Mouse (Mus musculus) myocyte (in vitro differentiated cells): ENCODE results near the gene Ttll11.

Experiments
- CEBPB ChIP-seq: IDR thresholded peaks from 2 replicates; pipeline ENCODE4 v1.6.1; 2011; ENCODE audit warnings: mild to moderate bottlenecking, moderate library complexity; ENCODE audit not compliant: poor library complexity, insufficient read depth, severe bottlenecking
- MYOG ChIP-seq, 3 experiments: IDR thresholded peaks; one replicate each; pipeline ENCODE4 v1.6.1; 2011; ENCODE audit warnings: control low read depth in 2 of 3, low read depth in 2 of 3, mild to moderate bottlenecking in 2 of 3; ENCODE audit not compliant: insufficient read length in 2 of 3, control insufficient read depth in 1 of 3, insufficient read depth in 1 of 3
- POLR2A ChIP-seq: IDR thresholded peaks from one replicate; pipeline ENCODE4 v1.6.1; 2011; ENCODE audit warnings: low read depth, mild to moderate bottlenecking, control low read depth, moderate library complexity; ENCODE audit not compliant: insufficient read length
- TCF12 ChIP-seq: IDR thresholded peaks from one replicate; pipeline ENCODE4 v1.6.1; 2011; ENCODE audit warnings: mild to moderate bottlenecking, control low read depth; ENCODE audit not compliant: poor library complexity, insufficient read depth, severe bottlenecking
- USF1 ChIP-seq: IDR thresholded peaks from one replicate; pipeline ENCODE4 v1.6.1; 2011; ENCODE audit warnings: low read depth, mild to moderate bottlenecking, control low read depth, moderate library complexity

GRCm38 (mm10) chr2:35825157-35825556 is 154.6 kb downstream of the Ttll11 start:
- no peak for TF ChIP-seq POLR2A
- no peak for TF ChIP-seq TCF12
- TF ChIP-seq MYOG (IDR thresholded peaks at IDR 0.05; ENCODE audit: control insufficient read depth in 1 of 3, insufficient read depth in 1 of 3, insufficient read length in 2 of 3, low read depth in 2 of 3) = no peak
- TF ChIP-seq USF1 = no peak
- TF ChIP-seq CEBPB = no peak
